Mouse (Mus musculus) cortical plate, adult 2 months (tissue): ENCODE measurements around the gene Tbata.

Source experiments
- CTCF ChIP-seq: fragments of 200-500 bp; IDR thresholded peaks from 2 replicates; pipeline ENCODE4 v1.5.1; 2011; ENCODE audit warnings: mild to moderate bottlenecking, control low read depth, low read length; ENCODE audit not compliant: insufficient read depth; ENCODE audit errors: extremely low read depth
- POLR2A ChIP-seq: fragments of 200-500 bp; IDR thresholded peaks from 2 replicates; pipeline ENCODE4 v1.6.1; 2011; ENCODE audit warnings: mild to moderate bottlenecking, low read length, control low read depth; ENCODE audit not compliant: insufficient read depth; ENCODE audit errors: extremely low read depth

DNA sequence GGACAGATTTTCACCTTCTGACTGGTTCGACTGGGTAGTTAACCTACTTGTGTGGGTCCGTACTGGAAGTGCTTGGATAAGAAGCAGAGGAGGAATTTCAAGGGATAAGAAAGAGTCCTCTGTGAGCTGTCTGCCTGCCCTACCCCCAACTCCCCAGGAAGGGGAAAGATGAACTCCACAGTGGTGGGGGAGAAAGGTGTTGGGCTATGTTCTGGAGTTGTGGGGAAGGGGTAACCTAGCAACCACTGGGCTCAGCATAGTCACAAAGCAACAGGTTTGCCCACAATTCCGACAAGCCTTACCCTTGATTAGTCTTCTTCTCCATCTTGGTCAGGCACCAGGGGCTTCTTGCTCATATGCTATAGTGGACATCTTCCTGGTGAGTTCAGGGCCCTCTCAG is at the start of gene Tbata:
- TF ChIP-seq CTCF (no peak), POLR2A (no peak)
